Mouse (Mus musculus) forebrain, embryonic 10.5 days (tissue): ENCODE data around the gene Psip1. TPM values are rescaled to one million over a fixed set of nuclear protein-coding genes. Genes with fewer than 3 reads are reported as not detected.
"Not testable (repeated sequence)": the region's sequence is repeated elsewhere in the genome, so short reads cannot be mapped to it uniquely, and the experiment has no call there.

Experiments
- DNase-seq: peaks from one replicate; pipeline ENCODE4 v3.0.0-alpha.2; 2017; ENCODE audit warnings: low spot score; ENCODE audit errors: extremely low spot score
- H3K27ac ChIP-seq: fragments of 300-500 bp; sonication (generic); 2 replicates; pipeline ENCODE4 v1.5.1; 2016; ENCODE audit warnings: mild to moderate bottlenecking
- H3K27me3 ChIP-seq: fragments of 300-500 bp; sonication (generic); 2 replicates; pipeline ENCODE4 v1.6.1; 2016; ENCODE audit warnings: mild to moderate bottlenecking; ENCODE audit not compliant: poor library complexity, severe bottlenecking
- H3K36me3 ChIP-seq: fragments of 300-500 bp; sonication (generic); replicated peaks from 2 replicates; pipeline ENCODE4 v1.6.1; 2016; ENCODE audit warnings: mild to moderate bottlenecking, moderate library complexity
- H3K4me1 ChIP-seq: fragments of 300-500 bp; sonication (generic); 2 replicates; pipeline ENCODE4 v1.6.1; 2016
- H3K4me3 ChIP-seq: fragments of 300-500 bp; sonication (generic); 2 replicates; pipeline ENCODE4 v1.5.1; 2016; ENCODE audit warnings: mild to moderate bottlenecking, moderate library complexity
- H3K9me3 ChIP-seq: fragments of 300-500 bp; sonication (generic); 2 replicates; pipeline ENCODE4 v1.6.1; 2016; ENCODE audit warnings: mild to moderate bottlenecking, moderate library complexity
- WGBS: fragments of 180-500 bp; shearing (Covaris S2); methylation state at CpG from one replicate; pipeline ENCODE4 v1.1.7; 2016; 5-methylcytosine and 5-hydroxymethylcytosine counted together
- polyA plus RNA-seq: library from polyadenylated mRNA; unstranded; fragments of >200 nt; fragmentation: Nextera tagmentation; extraction: Ambion mirVana; gene quantifications from 2 replicates; pipeline ENCODE4 v1.2.1, GENCODE M21; 2016

Psip1 gene
- 334 and 356 TPM in 2 replicates for polyA plus RNA-seq

GRCm38 (mm10) chr4:83486117-83486901 lies at the start of gene Psip1:
Gene Psip1 (minus strand): TSS chr4:83486459.
- Histone ChIP-seq H3K27me3 (no peaks in the 10 kb centered on the region), H3K4me1 (peaks cover 53% of the 10 kb centered on the region), H3K27ac (peak within 1 kb of the TSS; percentile 100), H3K36me3 (peaks cover 34% of the 10 kb centered on the region), H3K4me3 (peak within 1 kb of the TSS; percentile 94), H3K9me3 (no peaks in the 10 kb centered on the region)
- peak; percentile 91 for DNase-seq
- under 1% methylated on average over 83 of the region's 86 CpGs for WGBS

- WGBS, result 90% methylated on average over 7 of the region's 7 CpGs
- H3K4me3 ChIP-seq, result no peak overlapping the region
Measured at GRCm38 (mm10) chr4:83534024-83534423, 47.8 kb upstream of the Psip1 start.

GRCm38 (mm10) chr4:83533168-83533911 lies 47.1 kb upstream of the Psip1 start:
- no peaks in the 10 kb centered on the region for H3K9me3 ChIP-seq
- H3K4me3 ChIP-seq, result no peak overlapping the region
- 86% methylated on average over 9 of the region's 9 CpGs for WGBS
- no peaks in the 10 kb centered on the region for H3K27me3 ChIP-seq
- DNase-seq, result no peak
- H3K36me3 ChIP-seq, result 0 out of 2 replicates have a peak, but pooled peaks cover 2% of the 10 kb centered on the region
- no peak overlapping the region for H3K27ac ChIP-seq
- H3K4me1 ChIP-seq, result peaks cover 15% of the 10 kb centered on the region

More at GRCm38 (mm10) chr4:83534024-83534423, 47.8 kb upstream of the Psip1 start:
- 0 out of 2 replicates have a peak, but pooled peaks cover 2% of the 10 kb centered on the region for H3K36me3 ChIP-seq
- no peaks in the 10 kb centered on the region for H3K9me3 ChIP-seq
- DNase-seq, result no peak
- H3K4me1 ChIP-seq, result peaks cover 15% of the 10 kb centered on the region
- no peak overlapping the region for H3K27ac ChIP-seq
- no peaks in the 10 kb centered on the region for H3K27me3 ChIP-seq

GRCm38 (mm10) chr4:83530060-83530459 lies 43.8 kb upstream of the Psip1 start:
- H3K4me3 ChIP-seq, H3K27me3 ChIP-seq, H3K27ac ChIP-seq, DNase-seq, H3K9me3 ChIP-seq, H3K36me3 ChIP-seq: not testable (repeated sequence)
- 91% methylated on average over 4 of the region's 4 CpGs for WGBS
- peaks cover 30% of the 10 kb centered on the region for H3K4me1 ChIP-seq

GRCm38 (mm10) chr4:83527921-83528320 lies 41.7 kb upstream of the Psip1 start:
- Histone ChIP-seq H3K36me3 (0 out of 2 replicates have a peak, but pooled peaks cover 2% of the 10 kb centered on the region), H3K9me3 (no peaks in the 10 kb centered on the region), H3K4me3 (no peak overlapping the region), H3K27me3 (no peaks in the 10 kb centered on the region), H3K27ac (no peak overlapping the region), H3K4me1 (peaks cover 52% of the 10 kb centered on the region)
- no peak for DNase-seq

GRCm38 (mm10) chr4:83526988-83527334 lies 40.7 kb upstream of the Psip1 start:
- Histone ChIP-seq H3K27me3 (no peaks in the 10 kb centered on the region), H3K4me1 (peaks cover 61% of the 10 kb centered on the region), H3K9me3 (no peaks in the 10 kb centered on the region), H3K36me3 (0 out of 2 replicates have a peak, but pooled peaks cover 2% of the 10 kb centered on the region), H3K27ac (no peak overlapping the region), H3K4me3 (peak overlapping the region; percentile 74)
- no peak for DNase-seq
- WGBS, result 46% methylated on average over 6 of the region's 6 CpGs

- Histone ChIP-seq H3K36me3 (0 out of 2 replicates have a peak, but pooled peaks cover 2% of the 10 kb centered on the region), H3K9me3 (no peaks in the 10 kb centered on the region), H3K4me3 (peak overlapping the region; percentile 74), H3K27ac (peak overlapping the region; percentile 99; the same call in 1 of the 2 replicates), H3K27me3 (no peaks in the 10 kb centered on the region), H3K4me1 (peaks cover 67% of the 10 kb centered on the region)
- WGBS, result 5% methylated on average over 13 of the region's 13 CpGs
- DNase-seq, result no peak
Measured at GRCm38 (mm10) chr4:83526270-83526987, 40.2 kb upstream of the Psip1 start.

GRCm38 (mm10) chr4:83525690-83526055 lies 39.4 kb upstream of the Psip1 start:
- whole genome bisulfite sequencing, result under 1% methylated on average over 18 of the region's 18 CpGs
- peak overlapping the region; percentile 99 for H3K27ac ChIP-seq
- no peaks in the 10 kb centered on the region for H3K36me3 ChIP-seq
- no peaks in the 10 kb centered on the region for H3K27me3 ChIP-seq
- H3K9me3 ChIP-seq, result no peaks in the 10 kb centered on the region
- H3K4me1 ChIP-seq, result peaks cover 63% of the 10 kb centered on the region
- peak overlapping the region; percentile 74 for H3K4me3 ChIP-seq
- DNase-seq, result no peak

GRCm38 (mm10) chr4:83524843-83525689 lies 38.8 kb upstream of the Psip1 start, which contains the start of gene Ccdc171:
Gene Ccdc171 (plus strand): TSS chr4:83525545.
- no peaks in the 10 kb centered on the region for H3K9me3 ChIP-seq
- under 1% methylated on average over 73 of the region's 73 CpGs for WGBS
- peak; percentile 92 for DNase-seq

GRCm38 (mm10) chr4:83524456-83524842 lies 38.2 kb upstream of the Psip1 start:
- H3K4me3 ChIP-seq, result peak overlapping the region; percentile 74
- no peaks in the 10 kb centered on the region for H3K9me3 ChIP-seq
- no peak for DNase-seq
- peaks cover 60% of the 10 kb centered on the region for H3K4me1 ChIP-seq
- no peaks in the 10 kb centered on the region for H3K36me3 ChIP-seq
- no peaks in the 10 kb centered on the region for H3K27me3 ChIP-seq
- WGBS, result 4% methylated on average over 6 of the region's 6 CpGs
- peak overlapping the region; percentile 99 for H3K27ac ChIP-seq

More at GRCm38 (mm10) chr4:83524843-83525689, 38.8 kb upstream of the Psip1 start, which contains the start of gene Ccdc171:
- H3K36me3 ChIP-seq, result no peaks in the 10 kb centered on the region
- H3K4me1 ChIP-seq, result peaks cover 60% of the 10 kb centered on the region
- peak within 1 kb of the TSS; percentile 74 for H3K4me3 ChIP-seq
- H3K27ac ChIP-seq, result peak within 1 kb of the TSS; percentile 99
- H3K27me3 ChIP-seq, result no peaks in the 10 kb centered on the region

GRCm38 (mm10) chr4:83522066-83522465 lies 35.8 kb upstream of the Psip1 start:
- peaks cover 58% of the 10 kb centered on the region for H3K4me1 ChIP-seq
- no peaks in the 10 kb centered on the region for H3K27me3 ChIP-seq
- no peak for DNase-seq
- WGBS, result 32% methylated on average over 5 of the region's 5 CpGs
- no peaks in the 10 kb centered on the region; the same call in 1 of the 2 replicates for H3K9me3 ChIP-seq
- H3K27ac ChIP-seq, result peak overlapping the region; percentile 74
- no peak overlapping the region for H3K4me3 ChIP-seq
- H3K36me3 ChIP-seq, result no peaks in the 10 kb centered on the region

GRCm38 (mm10) chr4:83520308-83520707 lies 34.0 kb upstream of the Psip1 start:
- Histone ChIP-seq H3K9me3 (no peaks in the 10 kb centered on the region; the same call in 1 of the 2 replicates), H3K27me3 (no peaks in the 10 kb centered on the region), H3K4me1 (peaks cover 40% of the 10 kb centered on the region), H3K27ac (no peak overlapping the region), H3K36me3 (no peaks in the 10 kb centered on the region), H3K4me3 (no peak overlapping the region)
- WGBS, result 91% methylated on average over 4 of the region's 4 CpGs
- no peak for DNase-seq
